Mouse (Mus musculus) kidney, postnatal 10 days (tissue): Measurements from ENCODE around the gene Gm10190.
"Not testable (repeated sequence)": the region's sequence is repeated elsewhere in the genome, so short reads cannot be mapped to it uniquely, and the experiment has no call there.

Source experiments
- DNase-seq: peaks from one replicate; pipeline ENCODE4 v3.0.0; 2021; ENCODE audit warnings: mixed read lengths

The Gm10190 gene

GRCm38 (mm10) chr17:80372989-80373725 lies at the start of gene Gm10190:
Gm10190 (minus strand) TSS chr17:80373541.
- DNase-seq, result peak; percentile 95

- no peak for DNase-seq
These were observed 47.7 kb upstream of the Gm10190 start for GRCm38 (mm10) chr17:80420998-80421397.

GRCm38 (mm10) chr17:80418572-80419210 lies 45.4 kb upstream of the Gm10190 start:
- DNase-seq, result no peak

- no peak for DNase-seq
These were observed 37.8 kb upstream of the Gm10190 start for GRCm38 (mm10) chr17:80411182-80411581.

- DNase-seq, result no peak
These were observed 24.9 kb upstream of the Gm10190 start for GRCm38 (mm10) chr17:80398243-80398642.

GRCm38 (mm10) chr17:80391423-80392403 lies 18.4 kb upstream of the Gm10190 start:
- DNase-seq, result peak; percentile 77

GRCm38 (mm10) chr17:80390024-80390423 lies 16.7 kb upstream of the Gm10190 start:
- DNase-seq, result no peak

GRCm38 (mm10) chr17:80385671-80386070 lies 12.3 kb upstream of the Gm10190 start:
- no peak for DNase-seq

- DNase-seq, result not testable (repeated sequence)
These were observed 5.0 kb upstream of the Gm10190 start for GRCm38 (mm10) chr17:80378386-80378785.

GRCm38 (mm10) chr17:80373726-80374096 lies 370 bp upstream of the Gm10190 start:
- no peak for DNase-seq

GRCm38 (mm10) chr17:80368606-80369005 lies 4.7 kb downstream of the Gm10190 start:
- no peak for DNase-seq

GRCm38 (mm10) chr17:80367276-80367675 lies 6.1 kb downstream of the Gm10190 start:
- peak; percentile 49 for DNase-seq

GRCm38 (mm10) chr17:80360245-80360644 lies 13.1 kb downstream of the Gm10190 start:
- no peak for DNase-seq

- no peak for DNase-seq
These were observed 26.1 kb downstream of the Gm10190 start for GRCm38 (mm10) chr17:80347234-80347633.

- DNase-seq, result peak; percentile 14
These were observed 26.7 kb downstream of the Gm10190 start for GRCm38 (mm10) chr17:80346591-80347125.

GRCm38 (mm10) chr17:80345277-80345676 lies 28.1 kb downstream of the Gm10190 start:
- peak; percentile 47 for DNase-seq

GRCm38 (mm10) chr17:80332386-80332785 lies 41.0 kb downstream of the Gm10190 start:
- DNase-seq, result peak; percentile 18

- no peak for DNase-seq
These were observed 46.9 kb downstream of the Gm10190 start for GRCm38 (mm10) chr17:80326431-80326830.

GRCm38 (mm10) chr17:80325456-80325855 lies 47.9 kb downstream of the Gm10190 start:
- DNase-seq, result no peak

GRCm38 (mm10) chr17:80324521-80324920 lies 48.8 kb downstream of the Gm10190 start:
- no peak for DNase-seq

- DNase-seq, result no peak
These were observed 49.7 kb downstream of the Gm10190 start for GRCm38 (mm10) chr17:80323658-80324057.
